Mouse (Mus musculus): ENCODE measurements around the gene G6pc3. TPM values are rescaled to one million over a fixed set of nuclear protein-coding genes. Genes with fewer than 3 reads are reported as not detected.

G6pc3 gene
- total and polyA plus RNA-seq, 3 experiments: 31.3 to 72.3 (median 34.7) TPM

- no peak overlapping the region for H3K4me2 ChIP-seq (ENCODE audit: insufficient read depth, low read depth, poor library complexity, severe bottlenecking)
- H3K79me2 ChIP-seq (replicated peaks; ENCODE audit: control insufficient read depth, extremely low read depth, insufficient read depth, poor library complexity, severe bottlenecking): 0 out of 2 replicates have a peak, but pooled peaks cover 2% of the 10 kb centered on the region
- H3K9ac ChIP-seq (ENCODE audit: insufficient read depth, low read depth): no peak overlapping the region
- dilution Hi-C loops (cut with MboI; ENCODE audit: extremely low pct_ligation_motif_present, extremely low pct_unique_long_range_greater_than_20kb, low sequenced_read_pairs) (no loop called here), in situ Hi-C loops (cut with MboI; ENCODE audit: low pct_ligation_motif_present, low pct_unique_long_range_greater_than_20kb, low sequenced_read_pairs) (no loop called here)
- H3K9me3 ChIP-seq (replicated peaks; ENCODE audit: low read length): no peaks in the 10 kb centered on the region
- no peak for TF ChIP-seq JUN (IDR thresholded peaks at IDR 0.05; ENCODE audit: insufficient read depth, low read depth, low read length)
- TF ChIP-seq POLR2AphosphoS2 (IDR thresholded peaks at IDR 0.05; ENCODE audit: low read depth, low read length): no peak
- peak; percentile 63; the same call in 1 of the 2 replicates for TF ChIP-seq ZNF384 (IDR thresholded peaks at IDR 0.05; ENCODE audit: low read depth, low read length)
- TF ChIP-seq MEF2A (IDR thresholded peaks at IDR 0.05; ENCODE audit: borderline replicate concordance, low read depth, low read length): no peak
- TF ChIP-seq EP300 (IDR thresholded peaks at IDR 0.05; ENCODE audit: low read length): no peak
- TF ChIP-seq TBP (conservative IDR thresholded peaks at IDR 0.05; ENCODE audit: low read depth, low read length): no peak
- TF ChIP-seq MXI1 (IDR thresholded peaks at IDR 0.05; ENCODE audit: low read depth, low read length): no peak
- TF ChIP-seq USF2 (conservative IDR thresholded peaks at IDR 0.05; ENCODE audit: low read depth, low read length): no peak
- no peak for TF ChIP-seq SIN3A (IDR thresholded peaks at IDR 0.05; ENCODE audit: low read length)
- H3K27me3 ChIP-seq (replicated peaks): no peaks in the 10 kb centered on the region
- H3K4me3 ChIP-seq (replicated peaks in 1 of 3; ENCODE audit: low read depth in 2 of 3, low read length in 2 of 3, poor library complexity in 1 of 3): no peak overlapping the region
- H3K27ac ChIP-seq (ENCODE audit: insufficient read depth, low read depth): no peak overlapping the region
- DNase-seq (ENCODE audit: extremely low read depth): no peak
- H3K4me1 ChIP-seq (ENCODE audit: control insufficient read depth in 1 of 2, insufficient read depth in 2 of 2): peaks cover 55 to 95% of the 10 kb centered on the region in 2 experiments
- H3K36me3 ChIP-seq (replicated peaks in 1 of 2; ENCODE audit: control insufficient read depth in 1 of 2, insufficient read depth in 1 of 2, low read length in 1 of 2): peaks cover 0 to 16% of the 10 kb centered on the region in 2 experiments
These were observed 26.9 kb downstream of the G6pc3 start for GRCm38 (mm10) chr11:102216056-102216885.

GRCm38 (mm10) chr11:102216886-102217240, 27.4 kb downstream of the G6pc3 start:
- Histone ChIP-seq H3K4me2 (ENCODE audit: insufficient read depth, low read depth, poor library complexity, severe bottlenecking) (0 out of 2 replicates have a peak overlapping the region, but pooled peaks have one; percentile 18), H3K9me3 (replicated peaks; ENCODE audit: low read length) (no peaks in the 10 kb centered on the region), H3K27me3 (replicated peaks) (no peaks in the 10 kb centered on the region), H3K9ac (ENCODE audit: insufficient read depth, low read depth) (no peak overlapping the region), H3K79me2 (replicated peaks; ENCODE audit: control insufficient read depth, extremely low read depth, insufficient read depth, poor library complexity, severe bottlenecking) (0 out of 2 replicates have a peak, but pooled peaks cover 2% of the 10 kb centered on the region), H3K36me3 (replicated peaks in 1 of 2; ENCODE audit: control insufficient read depth in 1 of 2, insufficient read depth in 1 of 2, low read length in 1 of 2) (peaks cover 0 to 10% of the 10 kb centered on the region in 2 experiments), H3K4me1 (ENCODE audit: control insufficient read depth in 1 of 2, insufficient read depth in 2 of 2) (peaks cover 54 to 95% of the 10 kb centered on the region in 2 experiments), H3K4me3 (replicated peaks in 1 of 3; ENCODE audit: low read depth in 2 of 3, low read length in 2 of 3, poor library complexity in 1 of 3) (peak overlapping the region in 1 of 3 experiments; percentile 4), H3K27ac (ENCODE audit: insufficient read depth, low read depth) (no peak overlapping the region)
- no peak for DNase-seq (ENCODE audit: extremely low read depth)
- no peak for TF ChIP-seq CHD1 (IDR thresholded peaks at IDR 0.05; ENCODE audit: low read depth, low read length)
- TF ChIP-seq SIN3A (IDR thresholded peaks at IDR 0.05; ENCODE audit: low read length): 0 out of 2 replicates have a peak, but pooled peaks have one; percentile 31
- dilution Hi-C loops (cut with MboI; ENCODE audit: extremely low pct_ligation_motif_present, extremely low pct_unique_long_range_greater_than_20kb, low sequenced_read_pairs) (no loop called here), in situ Hi-C loops (cut with MboI; ENCODE audit: low pct_ligation_motif_present, low pct_unique_long_range_greater_than_20kb, low sequenced_read_pairs) (no loop called here)

DNA sequence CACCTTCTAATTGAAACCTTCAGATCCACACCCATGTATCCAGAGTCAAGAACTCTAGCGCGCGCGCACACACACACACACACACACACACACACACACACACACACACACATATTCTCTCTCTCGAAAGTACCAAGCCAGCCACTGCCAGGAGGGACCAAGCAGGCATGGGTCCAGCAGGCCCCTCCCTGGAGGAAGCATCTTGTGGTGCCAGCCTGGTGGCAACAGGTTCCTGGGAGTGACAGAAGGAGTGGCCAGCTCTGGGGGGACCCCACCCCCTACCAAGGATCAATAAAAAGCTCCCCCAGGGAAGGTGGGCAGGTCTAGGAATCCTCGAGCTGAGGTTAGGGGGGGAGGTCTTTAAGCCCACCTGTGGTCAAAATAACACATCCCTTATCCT, 28.0 kb downstream of the G6pc3 start:
- peak overlapping the region; percentile 78 for H3K4me2 ChIP-seq (ENCODE audit: insufficient read depth, low read depth, poor library complexity, severe bottlenecking)
- H3K4me3 ChIP-seq (replicated peaks in 1 of 3; ENCODE audit: low read depth in 2 of 3, low read length in 2 of 3, poor library complexity in 1 of 3): peak overlapping the region in 2 of 3 experiments; percentile 59 to 79
- H3K9me3 ChIP-seq (replicated peaks; ENCODE audit: low read length): no peaks in the 10 kb centered on the region
- TF ChIP-seq NRF1 (IDR thresholded peaks at IDR 0.05; ENCODE audit: low read depth, low read length) (peak; percentile 52; the same call in 1 of the 2 replicates), MXI1 (IDR thresholded peaks at IDR 0.05; ENCODE audit: low read depth, low read length) (no peak)
- H3K9ac ChIP-seq (ENCODE audit: insufficient read depth, low read depth): peak overlapping the region; percentile 13; the same call in 1 of the 2 replicates
- no peaks in the 10 kb centered on the region for H3K27me3 ChIP-seq (replicated peaks)
- in situ Hi-C loops (cut with MboI; ENCODE audit: low pct_ligation_motif_present, low pct_unique_long_range_greater_than_20kb, low sequenced_read_pairs) (no loop called here), dilution Hi-C loops (cut with MboI; ENCODE audit: extremely low pct_ligation_motif_present, extremely low pct_unique_long_range_greater_than_20kb, low sequenced_read_pairs) (no loop called here)
- H3K27ac ChIP-seq (ENCODE audit: insufficient read depth, low read depth): no peak overlapping the region
- no peak for DNase-seq (ENCODE audit: extremely low read depth)
- H3K79me2 ChIP-seq (replicated peaks; ENCODE audit: control insufficient read depth, extremely low read depth, insufficient read depth, poor library complexity, severe bottlenecking): 0 out of 2 replicates have a peak, but pooled peaks cover 2% of the 10 kb centered on the region
- peaks cover 0 to 8% of the 10 kb centered on the region in 2 experiments for H3K36me3 ChIP-seq (replicated peaks in 1 of 2; ENCODE audit: control insufficient read depth in 1 of 2, insufficient read depth in 1 of 2, low read length in 1 of 2)
- peaks cover 51 to 95% of the 10 kb centered on the region in 2 experiments for H3K4me1 ChIP-seq (ENCODE audit: control insufficient read depth in 1 of 2, insufficient read depth in 2 of 2)

Data from CH12.LX (cell line).